Mouse (Mus musculus) E14TG2a.4 (cell line): ENCODE data around the gene Hist1h3i.
"Not testable (repeated sequence)": the region's sequence is repeated elsewhere in the genome, so short reads cannot be mapped to it uniquely, and the experiment has no call there.

Experiments
- CTCF ChIP-seq: conservative IDR thresholded peaks from 2 replicates; pipeline ENCODE4 v1.5.1; 2014; ENCODE audit warnings: low read length
- NANOG ChIP-seq: IDR thresholded peaks from 2 replicates; pipeline ENCODE4 v1.6.1; 2014; ENCODE audit warnings: borderline replicate concordance, low read length, mixed read lengths

GRCm38 (mm10) chr13:21803058-21803457 is 19.9 kb upstream of the Hist1h3i start:
- not testable (repeated sequence) for TF ChIP-seq CTCF, NANOG
